Comparison of ENCODE assay signal across 31 mouse cellular contexts in the genomic region with DNA sequence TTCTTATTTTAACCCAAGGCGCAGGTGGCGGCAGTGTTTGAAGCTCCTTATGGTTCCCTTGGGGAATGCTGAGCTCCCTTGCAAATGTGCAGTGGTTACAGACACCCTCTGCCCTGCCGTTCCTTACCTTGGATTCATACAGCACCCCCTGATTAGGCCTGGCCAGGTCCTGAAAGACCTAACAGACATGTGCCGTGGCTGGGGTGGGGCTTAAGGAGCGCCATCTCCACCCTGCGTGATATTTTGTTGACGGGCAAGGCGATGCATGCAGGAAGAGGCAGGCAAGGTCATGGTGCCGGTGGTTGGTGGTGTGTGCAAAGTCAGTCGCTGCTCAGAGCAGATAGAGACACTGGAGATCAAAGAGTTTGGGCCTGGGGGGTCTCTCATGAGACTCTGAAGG. TPM values are rescaled to one million over a fixed set of nuclear protein-coding genes. Genes with fewer than 3 reads are reported as not detected.
A peak's percentile ranks its signal among the peaks of the same experiment; 100 is the strongest.
DNase-seq lines count a peak whose midpoint lies in the region; ATAC-seq lines count a peak whose summit lies in the region.
"Had no signal": no experiment of that assay in that cellular context is flagged by ENCODE, and none has a peak within 500 bp of the region (broad histone marks: within the 10 kb centered on the region; RNA-seq: fewer than 3 reads in every experiment).

No protein-coding gene starts in this region.

- no peak overlapping the region for H3K4me3 ChIP-seq in forebrain, embryonic 11.5 days (ENCODE audit: low read depth, low read length)
- no peak overlapping the region for H3K4me3 ChIP-seq in forebrain, embryonic 13.5 days
- no peak overlapping the region for H3K4me3 ChIP-seq in midbrain, embryonic 10.5 days
- H3K4me3 ChIP-seq in midbrain, embryonic 13.5 days (replicated peaks) = no peak overlapping the region
- no peak overlapping the region for H3K4me3 ChIP-seq in embryonic facial prominence, embryonic 11.5 days (ENCODE audit: low read depth, low read length)
- H3K4me3 ChIP-seq in limb, embryonic 13.5 days = peak overlapping the region; percentile 16
- H3K4me3 ChIP-seq: embryonic facial prominence, embryonic 12.5 days; forebrain, embryonic 10.5 days; heart, embryonic 13.5 days; left cerebral cortex, adult 2 months; liver, embryonic 15.5 days; lung, embryonic 15.5 days; midbrain, embryonic 15.5 days had no signal

- peaks cover 97% of the 10 kb centered on the region for H3K27me3 ChIP-seq in forebrain, embryonic 11.5 days (ENCODE audit: control insufficient read depth, insufficient read depth, low read length)
- H3K27me3 ChIP-seq in forebrain, embryonic 13.5 days = peaks cover 100% of the 10 kb centered on the region
- H3K27me3 ChIP-seq in midbrain, embryonic 10.5 days (ENCODE audit: low read depth, poor library complexity, severe bottlenecking) = peaks cover 100% of the 10 kb centered on the region
- H3K27me3 ChIP-seq in midbrain, embryonic 13.5 days = peaks cover 100% of the 10 kb centered on the region
- H3K27me3 ChIP-seq in embryonic facial prominence, embryonic 11.5 days (ENCODE audit: control insufficient read depth, insufficient read depth, low read length) = peaks cover 80% of the 10 kb centered on the region
- H3K27me3 ChIP-seq in limb, embryonic 13.5 days = peaks cover 99% of the 10 kb centered on the region

- DNase-seq in forebrain, embryonic 11.5 days (ENCODE audit: low spot score) = peak; percentile 57
- peak; percentile 44 for DNase-seq in midbrain, embryonic 10.5 days (ENCODE audit: low spot score)
- peak; percentile 13 for DNase-seq in embryonic facial prominence, embryonic 11.5 days (ENCODE audit: low spot score)
- no peak for DNase-seq in retina, postnatal 1 day
- no peak for DNase-seq in left cerebral cortex, adult 18-20 months (ENCODE audit: low spot score in 2 of 2)
- DNase-seq: adrenal gland, postnatal 14 days; cerebellum, adult 11 months; cerebellum, adult 9-10 months; cerebellum, postnatal 36 days; forebrain, postnatal 0 days; gastrocnemius, postnatal 10 days; heart, postnatal 10 days; kidney, adult 11 months; kidney, postnatal 25 days; right cerebral cortex, postnatal 4 days; thymus, adult 2 months; thymus, postnatal 36 days had no signal

- H3K9me3 ChIP-seq in forebrain, embryonic 11.5 days (ENCODE audit: control insufficient read depth, low read length) = no peaks in the 10 kb centered on the region
- no peaks in the 10 kb centered on the region for H3K9me3 ChIP-seq in forebrain, embryonic 13.5 days (replicated peaks)
- H3K9me3 ChIP-seq in midbrain, embryonic 10.5 days (replicated peaks) = no peaks in the 10 kb centered on the region
- no peaks in the 10 kb centered on the region for H3K9me3 ChIP-seq in midbrain, embryonic 13.5 days
- H3K9me3 ChIP-seq in embryonic facial prominence, embryonic 11.5 days (replicated peaks; ENCODE audit: control insufficient read depth, low read length) = no peaks in the 10 kb centered on the region
- no peaks in the 10 kb centered on the region for H3K9me3 ChIP-seq in limb, embryonic 13.5 days
- H3K9me3 ChIP-seq: embryonic facial prominence, embryonic 12.5 days; forebrain, embryonic 10.5 days; G1E; heart, embryonic 13.5 days; liver, embryonic 15.5 days; lung, embryonic 15.5 days; midbrain, embryonic 15.5 days had no signal

- H3K4me2 ChIP-seq in forebrain, embryonic 11.5 days (ENCODE audit: low read depth, low read length, severe bottlenecking) = no peak overlapping the region
- no peak overlapping the region for H3K4me2 ChIP-seq in forebrain, embryonic 13.5 days
- H3K4me2 ChIP-seq in midbrain, embryonic 13.5 days (replicated peaks) = no peak overlapping the region
- no peak overlapping the region for H3K4me2 ChIP-seq in embryonic facial prominence, embryonic 11.5 days (ENCODE audit: low read depth, low read length)
- no peak overlapping the region for H3K4me2 ChIP-seq in limb, embryonic 13.5 days (replicated peaks)
- H3K4me2 ChIP-seq: heart, embryonic 13.5 days; liver, embryonic 15.5 days; lung, embryonic 15.5 days; midbrain, embryonic 15.5 days had no signal

- no peaks in the 10 kb centered on the region for H3K36me3 ChIP-seq in forebrain, embryonic 11.5 days (ENCODE audit: control insufficient read depth, insufficient read depth, low read length)
- H3K36me3 ChIP-seq in forebrain, embryonic 13.5 days (ENCODE audit: poor library complexity, severe bottlenecking) = no peaks in the 10 kb centered on the region
- no peaks in the 10 kb centered on the region for H3K36me3 ChIP-seq in midbrain, embryonic 10.5 days
- no peaks in the 10 kb centered on the region for H3K36me3 ChIP-seq in midbrain, embryonic 13.5 days
- H3K36me3 ChIP-seq in embryonic facial prominence, embryonic 11.5 days (replicated peaks; ENCODE audit: control insufficient read depth, insufficient read depth, low read depth, low read length) = no peaks in the 10 kb centered on the region
- no peaks in the 10 kb centered on the region for H3K36me3 ChIP-seq in limb, embryonic 13.5 days
- H3K36me3 ChIP-seq: embryonic facial prominence, embryonic 12.5 days; forebrain, embryonic 10.5 days; G1E; heart, embryonic 13.5 days; liver, embryonic 15.5 days; lung, embryonic 15.5 days; midbrain, embryonic 15.5 days had no signal

- no peak overlapping the region for H3K27ac ChIP-seq in forebrain, embryonic 11.5 days (ENCODE audit: low read depth, low read length)
- H3K27ac ChIP-seq in forebrain, embryonic 13.5 days = no peak overlapping the region
- H3K27ac ChIP-seq in midbrain, embryonic 10.5 days (replicated peaks) = no peak overlapping the region
- H3K27ac ChIP-seq in midbrain, embryonic 13.5 days = no peak overlapping the region
- H3K27ac ChIP-seq in embryonic facial prominence, embryonic 11.5 days (replicated peaks; ENCODE audit: low read depth, low read length) = no peak overlapping the region
- H3K27ac ChIP-seq in limb, embryonic 13.5 days = no peak overlapping the region
- H3K27ac ChIP-seq: embryonic facial prominence, embryonic 12.5 days; forebrain, embryonic 10.5 days; heart, embryonic 13.5 days; left cerebral cortex, adult 2 months; liver, embryonic 15.5 days; lung, embryonic 15.5 days; midbrain, embryonic 15.5 days had no signal

- 3% methylated on average over 10 of the region's 10 CpGs for WGBS in forebrain, embryonic 11.5 days
- WGBS in forebrain, embryonic 13.5 days = 2% methylated on average over 10 of the region's 10 CpGs
- WGBS in midbrain, embryonic 10.5 days = 3% methylated on average over 10 of the region's 10 CpGs
- 3% methylated on average over 10 of the region's 10 CpGs for WGBS in midbrain, embryonic 13.5 days
- WGBS in embryonic facial prominence, embryonic 11.5 days = 5% methylated on average over 10 of the region's 10 CpGs
- under 1% methylated on average over 10 of the region's 10 CpGs for WGBS in limb, embryonic 13.5 days

- no peak for ATAC-seq in forebrain, embryonic 11.5 days (replicated peaks; ENCODE audit: low FRiP score)
- ATAC-seq in forebrain, embryonic 13.5 days = no peak
- ATAC-seq in midbrain, embryonic 13.5 days = no peak
- no peak for ATAC-seq in embryonic facial prominence, embryonic 11.5 days (replicated peaks; ENCODE audit: insufficient number of reproducible peaks, low FRiP score, low TSS enrichment, low read depth)
- no peak for ATAC-seq in limb, embryonic 13.5 days (ENCODE audit: low FRiP score, low read depth)
- ATAC-seq: forebrain, postnatal 0 days; midbrain, embryonic 15.5 days had no signal

- H3K4me1 ChIP-seq in forebrain, embryonic 11.5 days (replicated peaks; ENCODE audit: control insufficient read depth, insufficient read depth, low read length) = peaks cover 5% of the 10 kb centered on the region; the same call in 1 of the 2 replicates
- H3K4me1 ChIP-seq in forebrain, embryonic 13.5 days = peaks cover 6% of the 10 kb centered on the region; the same call in 1 of the 2 replicates
- H3K4me1 ChIP-seq in midbrain, embryonic 10.5 days = peaks cover 23% of the 10 kb centered on the region
- H3K4me1 ChIP-seq in midbrain, embryonic 13.5 days (replicated peaks) = peaks cover 9% of the 10 kb centered on the region; the same call in 1 of the 2 replicates
- peaks cover 4% of the 10 kb centered on the region; the same call in 1 of the 2 replicates for H3K4me1 ChIP-seq in embryonic facial prominence, embryonic 11.5 days (ENCODE audit: control insufficient read depth, insufficient read depth, low read length)
- peaks cover 23% of the 10 kb centered on the region for H3K4me1 ChIP-seq in limb, embryonic 13.5 days
- H3K4me1 ChIP-seq: liver, embryonic 15.5 days had no signal

- no peak overlapping the region for H3K9ac ChIP-seq in forebrain, embryonic 11.5 days (ENCODE audit: low read length)
- no peak overlapping the region for H3K9ac ChIP-seq in forebrain, embryonic 13.5 days
- H3K9ac ChIP-seq in midbrain, embryonic 13.5 days (replicated peaks) = no peak overlapping the region
- no peak overlapping the region for H3K9ac ChIP-seq in embryonic facial prominence, embryonic 11.5 days (replicated peaks; ENCODE audit: low read length)
- no peak overlapping the region for H3K9ac ChIP-seq in limb, embryonic 13.5 days
- H3K9ac ChIP-seq: embryonic facial prominence, embryonic 12.5 days; forebrain, postnatal 0 days; heart, embryonic 13.5 days; liver, embryonic 15.5 days; lung, embryonic 15.5 days; midbrain, embryonic 15.5 days had no signal

RNA-seq across cellular contexts. Expression of gene Tfap2a, which starts 1.7 kb away (rescaled TPM):
- polyA plus RNA-seq in forebrain, embryonic 11.5 days (2014; fragmentation: Nextera tagmentation; extraction: Ambion mirVana) = 3.3 and 3.6 TPM in 2 replicates
- 0.46 and 0.73 TPM in 2 replicates for polyA plus RNA-seq in forebrain, embryonic 13.5 days (2015; fragmentation: Nextera tagmentation; extraction: Ambion mirVana)
- 2.3 and 2.5 TPM in 2 replicates for polyA plus RNA-seq in midbrain, embryonic 10.5 days (2016; fragmentation: Nextera tagmentation; extraction: Ambion mirVana)
- polyA plus RNA-seq in midbrain, embryonic 13.5 days (2015; fragmentation: Nextera tagmentation; extraction: Ambion mirVana) = 8.9 and 9.2 TPM in 2 replicates
- 7.7 and 8.4 TPM in 2 replicates for polyA plus RNA-seq in embryonic facial prominence, embryonic 11.5 days (2014; fragmentation: Nextera tagmentation; extraction: Ambion mirVana)
- 8.3 and 9.5 TPM in 2 replicates for polyA plus RNA-seq in limb, embryonic 13.5 days (2015; fragmentation: Nextera tagmentation; extraction: Ambion mirVana)
- under 1 TPM; 0.67 to 0.87 TPM for total RNA-seq in left cerebral cortex, adult 18-20 months (2021)
- total RNA-seq: forebrain, postnatal 0 days; granulocyte monocyte progenitor cell, adult 5-6 weeks; hematopoietic stem cell, adult 5-6 weeks; liver, adult 2 months had no signal
- polyA plus RNA-seq: liver, embryonic 15.5 days had no signal

Comparison
In these comparisons a context has a peak if more than half of its experiments do, and no peak if none do; other contexts are left out.
1. DNase-seq: peak in forebrain, embryonic 11.5 days (single experiment), midbrain, embryonic 10.5 days (single experiment) and embryonic facial prominence, embryonic 11.5 days (single experiment); none in retina, postnatal 1 day (single experiment) and left cerebral cortex, adult 18-20 months (0 of 2).